Mouse (Mus musculus) forebrain, embryonic 12.5 days (tissue): ENCODE measurements around the gene Smpd2. TPM values are rescaled to one million over a fixed set of nuclear protein-coding genes. Genes with fewer than 3 reads are reported as not detected.
"Not testable (repeated sequence)": the region's sequence is repeated elsewhere in the genome, so short reads cannot be mapped to it uniquely, and the experiment has no call there.

Source experiments
- ATAC-seq: fragments of 200-750 bp; cut with Nextera tagmentation; 2 replicates; pipeline ENCODE4 v1.8.0; 2017; ENCODE audit warnings: moderate TSS enrichment; ENCODE audit not compliant: low FRiP score
- H3K27ac ChIP-seq: fragments of 300-500 bp; sonication (generic); 2 replicates; pipeline ENCODE4 v1.5.1; 2016; ENCODE audit warnings: mild to moderate bottlenecking
- H3K27me3 ChIP-seq: fragments of 300-500 bp; sonication (generic); 2 replicates; pipeline ENCODE4 v1.6.1; 2016; ENCODE audit warnings: mild to moderate bottlenecking
- H3K36me3 ChIP-seq: fragments of 300-500 bp; sonication (generic); replicated peaks from 2 replicates; pipeline ENCODE4 v1.6.1; 2016; ENCODE audit warnings: mild to moderate bottlenecking
- H3K4me1 ChIP-seq: fragments of 300-500 bp; sonication (generic); 2 replicates; pipeline ENCODE4 v1.6.1; 2016
- H3K4me2 ChIP-seq: fragments of 300-500 bp; sonication (generic); 2 replicates; pipeline ENCODE4 v1.6.1; 2016; ENCODE audit warnings: mild to moderate bottlenecking, moderate library complexity
- H3K4me3 ChIP-seq: fragments of 300-500 bp; sonication (generic); replicated peaks from 2 replicates; pipeline ENCODE4 v1.5.1; 2016; ENCODE audit warnings: mild to moderate bottlenecking
- H3K9ac ChIP-seq: fragments of 300-500 bp; sonication (generic); 2 replicates; pipeline ENCODE4 v1.6.1; 2016; ENCODE audit warnings: mild to moderate bottlenecking
- H3K9me3 ChIP-seq: fragments of 300-500 bp; sonication (generic); 2 replicates; pipeline ENCODE4 v1.6.1; 2016
- WGBS: fragments of 180-500 bp; shearing (Covaris S2); methylation state at CpG from one replicate; pipeline ENCODE4 v1.1.7; 2016; 5-methylcytosine and 5-hydroxymethylcytosine counted together
- polyA plus RNA-seq: library from polyadenylated mRNA; unstranded; fragments of >200 nt; fragmentation: Nextera tagmentation; extraction: Ambion mirVana; gene quantifications from 2 replicates; pipeline ENCODE4 v1.2.1, GENCODE M21; 2016

Gene Smpd2
- polyA plus RNA-seq, 1 experiment from 2014 or later = 52.2 TPM

GRCm38 (mm10) chr10:41518508-41518980 is 28.4 kb upstream of the Smpd2 start:
- H3K36me3 ChIP-seq = 0 out of 2 replicates have a peak, but pooled peaks cover 4% of the 10 kb centered on the region
- peaks cover 26% of the 10 kb centered on the region for H3K4me1 ChIP-seq
- peak overlapping the region; percentile 97 for H3K27ac ChIP-seq
- no peaks in the 10 kb centered on the region for H3K27me3 ChIP-seq
- H3K4me2 ChIP-seq = peak overlapping the region; percentile 63
- 0% methylated on average over 23 of the region's 23 CpGs for WGBS
- no peaks in the 10 kb centered on the region for H3K9me3 ChIP-seq
- peak; percentile 67 for ATAC-seq
- H3K9ac ChIP-seq = peak overlapping the region; percentile 89
- H3K4me3 ChIP-seq = peak overlapping the region; percentile 95

GRCm38 (mm10) chr10:41514921-41515320 is 24.8 kb upstream of the Smpd2 start:
- Histone ChIP-seq H3K4me1 (0 out of 2 replicates have a peak, but pooled peaks cover 3% of the 10 kb centered on the region), H3K4me3 (no peak overlapping the region)
- ATAC-seq = no peak

GRCm38 (mm10) chr10:41514301-41514700 is 24.1 kb upstream of the Smpd2 start:
- Histone ChIP-seq H3K4me2 (no peak overlapping the region), H3K9ac (no peak overlapping the region), H3K9me3 (no peaks in the 10 kb centered on the region), H3K27ac (no peak overlapping the region), H3K36me3 (no peaks in the 10 kb centered on the region), H3K4me1 (0 out of 2 replicates have a peak, but pooled peaks cover 3% of the 10 kb centered on the region), H3K27me3 (no peaks in the 10 kb centered on the region), H3K4me3 (no peak overlapping the region)
- no peak for ATAC-seq
- 74% methylated on average over 4 of the region's 4 CpGs for WGBS

More at GRCm38 (mm10) chr10:41514921-41515320, 24.8 kb upstream of the Smpd2 start:
- Histone ChIP-seq H3K9ac (no peak overlapping the region), H3K27me3 (no peaks in the 10 kb centered on the region), H3K9me3 (no peaks in the 10 kb centered on the region), H3K36me3 (no peaks in the 10 kb centered on the region), H3K27ac (no peak overlapping the region), H3K4me2 (no peak overlapping the region)

GRCm38 (mm10) chr10:41509160-41509559 is 19.0 kb upstream of the Smpd2 start:
- Histone ChIP-seq H3K4me2 (no peak overlapping the region), H3K36me3 (no peaks in the 10 kb centered on the region), H3K27ac (no peak overlapping the region), H3K9me3 (no peaks in the 10 kb centered on the region), H3K27me3 (no peaks in the 10 kb centered on the region), H3K4me1 (no peaks in the 10 kb centered on the region; the same call in 1 of the 2 replicates), H3K4me3 (no peak overlapping the region), H3K9ac (no peak overlapping the region)
- 38% methylated on average over 2 of the region's 2 CpGs for WGBS
- no peak for ATAC-seq

- H3K27me3 ChIP-seq, H3K9ac ChIP-seq, H3K4me1 ChIP-seq, H3K4me3 ChIP-seq, ATAC-seq, H3K4me2 ChIP-seq, H3K9me3 ChIP-seq, H3K36me3 ChIP-seq: not testable (repeated sequence)
- WGBS = 3% methylated on average over 3 of the region's 3 CpGs
- 0 out of 2 replicates have a peak overlapping the region, but pooled peaks have one; percentile 19 for H3K27ac ChIP-seq
These were observed 15.3 kb upstream of the Smpd2 start for GRCm38 (mm10) chr10:41505446-41505845.

- no peaks in the 10 kb centered on the region; the same call in 1 of the 2 replicates for H3K4me1 ChIP-seq
- H3K4me3 ChIP-seq = no peak overlapping the region
- no peak overlapping the region for H3K9ac ChIP-seq
- no peaks in the 10 kb centered on the region for H3K9me3 ChIP-seq
- no peak overlapping the region for H3K27ac ChIP-seq
- no peak overlapping the region for H3K4me2 ChIP-seq
- no peaks in the 10 kb centered on the region for H3K27me3 ChIP-seq
- 45% methylated on average over 1 of the region's 1 CpGs for WGBS
- H3K36me3 ChIP-seq = no peaks in the 10 kb centered on the region
- ATAC-seq = no peak
These were observed 14.8 kb upstream of the Smpd2 start for GRCm38 (mm10) chr10:41504996-41505395.

GRCm38 (mm10) chr10:41500941-41501340 is 10.8 kb upstream of the Smpd2 start:
- no peak overlapping the region for H3K4me2 ChIP-seq
- H3K27me3 ChIP-seq = no peaks in the 10 kb centered on the region
- H3K9ac ChIP-seq = no peak overlapping the region
- H3K27ac ChIP-seq = no peak overlapping the region
- ATAC-seq = no peak
- no peaks in the 10 kb centered on the region for H3K36me3 ChIP-seq
- no peak overlapping the region for H3K4me3 ChIP-seq
- 80% methylated on average over 4 of the region's 4 CpGs for WGBS
- no peaks in the 10 kb centered on the region; the same call in 1 of the 2 replicates for H3K4me1 ChIP-seq
- H3K9me3 ChIP-seq = no peaks in the 10 kb centered on the region

GRCm38 (mm10) chr10:41491111-41491510 is 942 bp upstream of the Smpd2 start:
- ATAC-seq = no peak
- Histone ChIP-seq H3K27ac (no peak overlapping the region), H3K36me3 (peaks cover 25% of the 10 kb centered on the region), H3K27me3 (no peaks in the 10 kb centered on the region), H3K4me3 (no peak overlapping the region), H3K4me2 (0 out of 2 replicates have a peak overlapping the region, but pooled peaks have one; percentile 98), H3K4me1 (peaks cover 34% of the 10 kb centered on the region), H3K9ac (no peak overlapping the region), H3K9me3 (no peaks in the 10 kb centered on the region)
- WGBS = 53% methylated on average over 4 of the region's 4 CpGs

GRCm38 (mm10) chr10:41490518-41490873 is 327 bp upstream of the Smpd2 start:
- Histone ChIP-seq H3K27ac (no peak overlapping the region), H3K27me3 (no peaks in the 10 kb centered on the region), H3K9me3 (no peaks in the 10 kb centered on the region), H3K4me3 (peak overlapping the region; percentile 63), H3K4me1 (peaks cover 34% of the 10 kb centered on the region), H3K4me2 (peak overlapping the region; percentile 98), H3K36me3 (peaks cover 31% of the 10 kb centered on the region), H3K9ac (peak overlapping the region; percentile 68)
- under 1% methylated on average over 29 of the region's 29 CpGs for whole genome bisulfite sequencing
- ATAC-seq = no peak

- Histone ChIP-seq H3K27me3 (no peaks in the 10 kb centered on the region), H3K9me3 (no peaks in the 10 kb centered on the region), H3K9ac (peak overlapping the region; percentile 68), H3K4me2 (peak overlapping the region; percentile 98), H3K4me1 (peaks cover 34% of the 10 kb centered on the region), H3K27ac (no peak overlapping the region), H3K36me3 (peaks cover 42% of the 10 kb centered on the region), H3K4me3 (peak overlapping the region; percentile 63)
- WGBS = 46% methylated on average over 8 of the region's 8 CpGs
- ATAC-seq = 0 out of 2 replicates have a peak, but pooled peaks have one; percentile 8
These were observed 875 bp downstream of the Smpd2 start for GRCm38 (mm10) chr10:41489294-41489693.

- H3K9ac ChIP-seq = peak overlapping the region; percentile 68
- WGBS = 60% methylated on average over 7 of the region's 7 CpGs
- no peak overlapping the region for H3K27ac ChIP-seq
These were observed 1.3 kb downstream of the Smpd2 start for GRCm38 (mm10) chr10:41488877-41489276.

GRCm38 (mm10) chr10:41486506-41487170 is 3.5 kb downstream of the Smpd2 start:
- Histone ChIP-seq H3K4me3 (no peak overlapping the region), H3K4me2 (no peak overlapping the region), H3K36me3 (peaks cover 66% of the 10 kb centered on the region), H3K9me3 (no peaks in the 10 kb centered on the region), H3K9ac (no peak overlapping the region), H3K27me3 (no peaks in the 10 kb centered on the region), H3K27ac (no peak overlapping the region), H3K4me1 (peaks cover 34% of the 10 kb centered on the region)
- no peak for ATAC-seq
- 87% methylated on average over 14 of the region's 14 CpGs for WGBS

More at GRCm38 (mm10) chr10:41488877-41489276, 1.3 kb downstream of the Smpd2 start:
- H3K27me3 ChIP-seq = no peaks in the 10 kb centered on the region
- no peaks in the 10 kb centered on the region for H3K9me3 ChIP-seq
- no peak for ATAC-seq
- peaks cover 34% of the 10 kb centered on the region for H3K4me1 ChIP-seq
- peak overlapping the region; percentile 98 for H3K4me2 ChIP-seq
- peak overlapping the region; percentile 63 for H3K4me3 ChIP-seq
- H3K36me3 ChIP-seq = peaks cover 47% of the 10 kb centered on the region

- H3K9ac ChIP-seq = no peak overlapping the region
- no peak for ATAC-seq
- H3K4me2 ChIP-seq = no peak overlapping the region
- H3K27ac ChIP-seq = no peak overlapping the region
- no peaks in the 10 kb centered on the region for H3K27me3 ChIP-seq
- peaks cover 70% of the 10 kb centered on the region for H3K36me3 ChIP-seq
- peaks cover 36% of the 10 kb centered on the region for H3K4me1 ChIP-seq
- H3K4me3 ChIP-seq = no peak overlapping the region
- 93% methylated on average over 16 of the region's 16 CpGs for WGBS
- no peaks in the 10 kb centered on the region for H3K9me3 ChIP-seq
These were observed 4.4 kb downstream of the Smpd2 start for GRCm38 (mm10) chr10:41485778-41486177.
